Mouse (Mus musculus): Measurements from ENCODE around the gene Zranb1.

Gene Zranb1

GRCm38 (mm10) chr7:133005772-133006171 lies 74.8 kb downstream of the Zranb1 start:
- no peak for TF ChIP-seq GATA4 (IDR thresholded peaks at IDR 0.05; ENCODE audit: insufficient replicate concordance, low read length)

DNA sequence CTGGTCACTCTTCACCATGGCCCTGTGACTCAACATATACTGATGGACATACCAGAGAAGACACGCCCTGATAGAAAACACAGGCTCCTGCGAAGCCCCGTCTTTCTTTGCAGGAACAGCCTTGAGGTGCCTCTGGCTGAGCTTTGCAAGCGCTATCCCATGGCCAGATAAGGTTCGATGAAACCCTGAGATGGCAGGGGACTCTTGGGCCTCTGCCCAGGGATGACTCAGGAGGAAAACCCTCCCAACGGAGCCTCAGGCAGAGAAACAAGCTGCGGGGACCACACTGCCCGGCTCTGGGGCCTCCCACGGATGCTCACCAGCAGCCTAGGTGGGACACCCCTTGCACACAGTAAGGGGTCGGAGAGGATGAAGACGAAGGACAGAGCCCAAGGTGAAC lies 76.4 kb downstream of the Zranb1 start:
- TF ChIP-seq GATA4 (IDR thresholded peaks at IDR 0.05; ENCODE audit: insufficient replicate concordance, low read length), result no peak

GRCm38 (mm10) chr7:133008663-133009062 lies 77.7 kb downstream of the Zranb1 start:
- TF ChIP-seq GATA4 (IDR thresholded peaks at IDR 0.05; ENCODE audit: insufficient replicate concordance, low read length), result no peak

- no peak for TF ChIP-seq GATA4 (IDR thresholded peaks at IDR 0.05; ENCODE audit: insufficient replicate concordance, low read length)
These were observed 78.7 kb downstream of the Zranb1 start for GRCm38 (mm10) chr7:133009676-133010075.

- TF ChIP-seq GATA4 (IDR thresholded peaks at IDR 0.05; ENCODE audit: insufficient replicate concordance, low read length), result no peak
These were observed 79.5 kb downstream of the Zranb1 start for GRCm38 (mm10) chr7:133010477-133010876.

DNA sequence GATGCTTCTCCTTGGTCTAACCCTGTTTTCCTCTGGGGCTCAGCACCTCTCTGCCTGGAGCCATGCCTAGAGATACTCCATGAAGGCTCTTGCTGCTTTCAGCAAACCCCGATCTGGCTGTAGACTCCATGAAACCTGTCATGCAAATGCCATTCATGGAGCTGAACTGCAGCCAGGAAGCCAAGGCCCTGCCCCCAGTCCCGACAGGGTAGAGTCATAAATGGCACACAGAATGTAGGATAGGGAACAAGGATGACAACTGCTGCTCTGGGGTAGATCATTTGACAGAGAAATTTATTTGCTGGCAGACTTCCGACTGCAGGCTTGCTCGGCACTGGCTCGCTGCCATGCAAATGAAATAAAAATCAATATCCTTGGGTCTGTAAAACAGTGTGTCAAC lies 80.2 kb downstream of the Zranb1 start:
- TF ChIP-seq GATA4 (IDR thresholded peaks at IDR 0.05; ENCODE audit: insufficient replicate concordance, low read length), result no peak

DNA sequence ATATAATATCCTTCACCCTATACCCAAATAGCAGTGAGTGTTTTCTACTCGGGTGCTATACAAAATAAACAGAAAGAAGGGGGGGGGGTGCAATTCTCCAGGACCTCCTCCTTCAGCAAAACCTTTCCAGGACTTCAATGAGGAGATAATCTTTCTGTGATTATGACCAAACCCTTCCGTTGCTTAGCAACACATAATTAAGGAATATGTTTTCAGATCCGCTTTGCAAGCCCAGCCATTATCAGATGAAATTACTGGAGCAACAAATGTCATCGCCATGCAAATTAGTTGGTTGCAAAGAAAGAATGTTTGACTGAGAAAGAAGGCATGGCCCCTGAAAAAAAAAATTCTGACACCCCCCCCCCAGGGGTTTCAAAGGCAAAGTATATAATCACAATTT lies 80.7 kb downstream of the Zranb1 start:
- no peak for TF ChIP-seq GATA4 (IDR thresholded peaks at IDR 0.05; ENCODE audit: insufficient replicate concordance, low read length)

GRCm38 (mm10) chr7:133012637-133013366 lies 81.9 kb downstream of the Zranb1 start:
- peak; percentile 72; the same call in 1 of the 2 replicates for TF ChIP-seq GATA4 (IDR thresholded peaks at IDR 0.05; ENCODE audit: insufficient replicate concordance, low read length)

DNA sequence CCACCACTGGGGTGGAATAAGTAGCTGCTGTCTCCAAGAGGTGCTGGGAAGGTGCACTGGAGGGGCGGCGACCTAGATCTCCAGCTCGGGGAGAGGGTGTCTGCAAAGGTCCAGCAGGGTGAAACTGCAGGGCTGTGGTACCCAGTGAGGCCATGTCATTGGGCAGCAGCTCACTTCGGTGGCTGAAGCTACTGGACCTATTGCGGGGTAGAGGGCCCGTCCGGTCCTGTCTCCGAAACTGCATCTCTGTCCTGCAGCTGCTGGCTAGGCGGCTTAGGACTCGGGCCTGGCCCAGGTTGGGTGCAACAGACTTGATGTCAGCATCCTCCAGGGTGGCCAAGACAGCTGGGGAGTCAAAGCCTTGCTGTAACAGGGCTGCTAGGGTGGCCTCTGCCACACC lies 83.0 kb downstream of the Zranb1 start:
- TF ChIP-seq GATA4 (IDR thresholded peaks at IDR 0.05; ENCODE audit: insufficient replicate concordance, low read length), result no peak

DNA sequence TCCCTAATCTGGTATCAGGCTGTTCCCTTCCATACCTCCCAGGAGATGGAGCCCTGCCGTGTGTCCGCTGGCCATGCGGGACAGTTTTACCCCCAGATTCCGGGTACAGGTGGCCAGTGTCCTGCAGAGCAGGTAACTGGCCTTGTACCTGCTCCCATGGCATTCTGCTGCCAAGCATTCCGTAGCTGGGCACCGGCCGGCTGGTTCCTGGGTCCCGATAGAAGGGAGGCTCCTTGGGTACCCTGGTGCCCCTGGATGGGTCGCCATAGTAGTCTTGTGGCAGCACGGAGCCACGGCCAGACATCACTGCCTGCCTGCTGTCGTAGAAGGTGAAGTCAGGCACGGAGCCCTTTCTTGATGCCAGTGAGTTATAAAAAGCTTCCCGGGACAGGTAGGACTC lies 83.7 kb downstream of the Zranb1 start:
- TF ChIP-seq GATA4 (IDR thresholded peaks at IDR 0.05; ENCODE audit: insufficient replicate concordance, low read length), result no peak

GRCm38 (mm10) chr7:133015416-133016070 lies 84.6 kb downstream of the Zranb1 start:
- no peak for TF ChIP-seq GATA4 (IDR thresholded peaks at IDR 0.05; ENCODE audit: insufficient replicate concordance, low read length)

GRCm38 (mm10) chr7:133018961-133019360 lies 88.0 kb downstream of the Zranb1 start:
- TF ChIP-seq GATA4 (IDR thresholded peaks at IDR 0.05; ENCODE audit: insufficient replicate concordance, low read length), result no peak

- TF ChIP-seq GATA4 (IDR thresholded peaks at IDR 0.05; ENCODE audit: insufficient replicate concordance, low read length), result no peak
These were observed 88.6 kb downstream of the Zranb1 start for GRCm38 (mm10) chr7:133019481-133020020.

DNA sequence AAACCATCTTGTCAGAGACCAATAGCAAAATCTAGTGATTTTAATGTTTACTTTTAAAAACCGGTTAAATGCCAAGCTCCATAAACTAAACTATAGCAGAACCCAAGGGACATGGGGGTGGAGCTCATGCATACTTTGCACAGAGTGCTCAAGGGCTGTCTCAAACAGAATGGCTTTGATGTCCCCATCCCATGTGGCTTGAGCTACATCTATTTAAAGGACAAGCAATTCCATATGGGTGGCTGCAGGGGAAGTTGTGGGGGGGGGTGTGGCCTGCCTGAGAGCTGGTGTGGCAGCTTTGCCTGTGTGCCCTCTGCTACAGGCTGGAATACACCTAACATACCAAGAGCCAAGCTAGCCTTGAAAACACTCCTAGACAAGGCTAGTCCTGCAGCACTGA lies 93.8 kb downstream of the Zranb1 start:
- no peak for TF ChIP-seq GATA4 (IDR thresholded peaks at IDR 0.05; ENCODE audit: insufficient replicate concordance, low read length)

DNA sequence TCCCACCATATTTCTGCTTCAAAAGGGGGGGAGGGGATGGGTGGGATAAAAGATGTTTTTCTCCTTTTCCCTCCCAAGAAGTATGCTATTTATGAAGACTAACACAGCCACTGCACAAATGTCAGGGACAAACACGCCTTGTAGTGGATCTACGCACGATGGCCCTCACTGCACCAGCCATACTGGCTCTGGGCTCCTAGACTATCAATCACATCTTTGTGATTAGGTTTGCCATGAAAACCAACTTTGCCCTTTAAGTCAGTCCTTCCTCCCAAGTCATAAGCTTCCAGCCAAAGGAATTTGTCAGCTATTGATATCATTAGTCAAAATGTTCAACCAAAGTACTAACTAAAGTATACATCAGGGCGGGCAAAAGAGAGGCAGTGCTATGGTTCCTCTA lies 97.0 kb downstream of the Zranb1 start:
- TF ChIP-seq GATA4 (IDR thresholded peaks at IDR 0.05; ENCODE audit: insufficient replicate concordance, low read length), result no peak

DNA sequence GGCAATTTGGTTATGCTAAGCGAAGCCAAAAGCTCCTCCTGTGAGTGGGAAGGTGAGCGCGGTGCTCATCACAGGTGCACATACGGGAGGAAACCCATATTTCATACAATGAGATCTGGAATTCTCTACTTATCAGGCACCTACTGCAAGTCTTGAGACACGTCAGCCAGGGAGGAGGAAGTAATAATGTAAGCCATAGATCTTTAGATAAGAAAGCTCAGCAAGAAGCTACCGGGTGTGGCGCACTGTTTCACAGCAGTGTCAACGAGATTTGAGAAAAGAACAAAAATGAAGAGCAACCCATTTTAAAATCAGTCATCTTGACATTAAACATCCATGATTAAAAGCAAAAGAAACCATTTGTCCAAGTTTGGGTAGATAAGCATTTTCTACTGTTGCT lies 98.1 kb downstream of the Zranb1 start:
- no peak for TF ChIP-seq GATA4 (IDR thresholded peaks at IDR 0.05; ENCODE audit: insufficient replicate concordance, low read length)
